Mouse (Mus musculus) adrenal gland, postnatal 36 days (tissue): ENCODE measurements at regions not wholly inside any gene's neighbourhood (a gene's known extent, or its start where the extent isn't known, plus 50 kb on each side); places are given as distances from the start of the nearest gene placed in this dataset.
A peak's percentile ranks its signal among the peaks of the same experiment; 100 is the strongest.

Source experiments
- DNase-seq, 2 experiments: peaks; one replicate each; pipeline ENCODE4 v3.0.0; 2021; ENCODE audit warnings: mixed read lengths in 1 of 2

DNA sequence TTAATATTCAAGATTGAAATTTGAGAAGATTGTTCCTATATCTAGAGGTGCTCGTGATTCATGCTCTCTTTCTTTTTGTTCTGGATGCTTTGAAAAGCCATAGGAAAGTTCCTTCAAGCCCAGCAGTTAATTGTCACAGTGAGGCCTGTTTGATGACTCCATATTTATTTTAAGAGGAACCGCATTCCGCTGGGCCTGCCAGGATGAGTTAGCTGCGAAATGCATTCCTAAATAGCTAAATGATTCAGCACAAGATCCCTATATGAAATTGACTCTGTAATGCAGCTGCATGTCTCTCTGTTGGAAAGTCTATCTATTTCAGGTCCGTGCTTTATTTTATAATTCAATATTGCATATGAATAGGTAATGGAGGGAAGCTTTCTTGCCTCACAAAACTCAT lies 511.9 kb upstream of the Adgra3 start:
- no peak for DNase-seq

DNA sequence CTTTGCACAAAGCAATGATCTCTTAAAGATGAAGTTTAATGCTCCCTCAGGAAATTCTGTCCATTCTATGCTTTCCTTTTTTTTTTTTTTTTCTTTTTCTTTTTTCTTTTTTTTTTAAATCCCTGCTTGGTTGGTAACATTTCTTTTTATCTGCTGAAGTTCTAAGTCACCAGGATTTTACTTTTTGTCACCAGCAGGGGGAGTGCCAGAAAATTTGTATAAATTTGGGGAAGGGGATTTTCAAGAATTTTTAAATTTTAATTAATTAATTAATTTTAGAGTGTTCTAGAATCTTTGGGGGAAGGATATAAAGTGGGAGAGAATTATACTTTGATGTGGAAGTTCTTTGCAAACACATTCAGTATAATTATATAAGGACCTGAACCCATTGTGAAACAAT lies 492.3 kb upstream of the Adgra3 start:
- DNase-seq, result no peak

DNA sequence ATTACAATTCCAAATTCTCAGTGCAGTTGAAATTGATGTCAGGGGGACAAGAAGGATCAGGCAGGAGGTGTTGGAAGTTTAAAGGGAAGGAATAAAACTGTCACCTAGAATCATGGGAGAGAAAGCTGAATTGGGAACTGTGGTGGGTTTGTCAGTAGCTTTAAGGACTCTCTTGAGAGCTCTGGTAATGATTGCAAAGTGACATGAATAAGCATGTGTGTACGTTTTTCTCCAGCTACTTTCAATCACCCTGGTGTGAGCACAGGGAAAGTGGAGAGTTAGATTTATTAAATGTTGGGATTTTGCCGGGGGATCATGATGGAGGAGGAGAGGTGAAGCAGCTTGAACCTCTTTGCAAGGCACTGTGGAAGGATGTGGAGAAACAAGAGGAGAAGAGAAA lies 453.7 kb upstream of the Adgra3 start:
- DNase-seq, result no peak

DNA sequence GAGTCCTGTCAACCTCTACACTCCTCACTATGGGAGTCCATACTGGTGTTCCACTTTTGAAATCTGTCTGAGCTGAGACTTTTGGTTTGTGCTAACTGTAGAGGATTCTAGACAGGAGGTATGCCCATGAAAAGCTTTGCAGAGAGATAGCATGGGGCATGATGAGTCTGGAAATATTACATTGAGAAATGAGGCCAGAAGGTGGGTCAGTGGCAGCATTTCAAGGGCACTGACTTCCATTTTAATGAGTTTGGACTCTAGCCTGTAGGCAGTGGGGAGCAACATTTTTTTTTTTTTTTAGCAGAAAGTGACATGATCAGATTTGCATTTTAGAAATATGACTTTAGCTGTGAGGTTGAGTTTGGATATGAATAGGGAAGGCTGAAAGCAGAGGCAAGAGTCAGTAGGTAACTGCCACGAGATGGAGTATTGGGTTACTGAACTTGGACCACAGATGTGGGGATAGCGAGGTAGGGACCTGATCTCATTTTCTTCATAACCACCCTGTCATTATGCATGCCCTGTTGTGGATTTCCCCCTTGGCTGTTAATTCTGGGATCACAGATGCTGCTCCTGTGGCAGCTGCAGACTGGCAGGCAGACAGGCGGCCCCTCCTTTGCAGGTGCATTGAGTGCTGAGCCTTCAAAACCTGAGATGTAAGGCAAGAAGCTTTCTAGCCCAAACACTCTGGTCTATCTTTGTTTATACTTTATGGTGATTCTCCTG lies 451.1 kb upstream of the Adgra3 start:
- DNase-seq, result no peak

DNA sequence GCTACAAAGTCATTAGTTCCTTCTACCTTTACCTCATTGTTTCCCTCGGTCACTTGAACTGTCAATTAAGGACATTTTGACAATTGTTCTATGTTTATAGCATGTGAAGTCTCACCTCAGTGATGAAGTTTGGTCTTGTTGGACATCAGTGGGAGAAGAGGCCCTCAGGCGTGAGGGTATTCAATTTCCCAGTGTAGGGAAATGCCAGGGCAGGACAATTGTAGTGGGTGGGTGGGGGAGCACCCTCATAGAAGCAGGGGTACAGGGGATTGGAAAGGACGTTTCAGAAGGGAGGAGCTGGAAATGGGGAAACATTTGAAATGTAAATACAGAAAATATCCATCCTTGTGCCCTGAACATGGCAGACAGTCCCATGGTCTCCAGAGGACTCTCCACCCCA lies 431.4 kb upstream of the Adgra3 start:
- no peak for DNase-seq

DNA sequence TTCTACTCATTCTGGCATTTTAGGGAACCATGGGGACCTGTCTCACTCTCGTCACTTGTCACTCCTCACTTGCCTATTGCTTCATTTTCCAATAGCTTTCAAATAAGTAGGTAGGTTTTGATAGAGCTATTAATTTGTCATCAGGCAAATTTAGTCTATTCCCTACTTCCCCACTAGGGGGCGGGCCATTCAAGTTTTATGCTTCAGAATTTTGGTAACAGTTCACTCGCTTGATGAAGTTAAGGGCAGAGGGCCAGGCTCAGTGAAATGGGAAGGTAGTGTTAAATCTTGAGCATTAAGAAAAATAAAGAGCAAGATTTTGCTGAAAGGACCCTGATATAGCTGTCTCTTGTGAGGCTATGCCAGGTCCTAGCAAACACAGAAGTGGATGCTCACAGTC lies 418.2 kb upstream of the Adgra3 start:
- peak; percentile 31 to 60 for DNase-seq

DNA sequence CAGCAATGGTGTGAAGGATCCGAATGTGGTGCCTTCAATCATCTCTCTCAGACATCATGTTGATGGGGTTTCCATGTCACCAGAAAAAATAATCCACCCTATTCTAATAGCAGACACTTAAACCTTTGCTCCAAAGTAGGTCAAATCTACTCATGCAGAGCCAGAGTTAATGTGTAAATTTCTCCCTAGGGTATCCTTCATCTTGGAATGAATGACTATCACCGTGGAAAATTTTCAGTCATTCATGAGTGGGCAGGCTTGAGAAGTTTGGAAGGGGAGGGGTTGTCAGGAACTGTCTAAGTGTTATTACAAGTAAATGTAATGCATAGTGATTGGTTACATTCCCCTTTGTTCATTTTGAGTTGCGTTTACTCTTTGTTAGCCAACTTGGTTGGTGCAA lies 402.7 kb upstream of the Adgra3 start:
- DNase-seq, result no peak

DNA sequence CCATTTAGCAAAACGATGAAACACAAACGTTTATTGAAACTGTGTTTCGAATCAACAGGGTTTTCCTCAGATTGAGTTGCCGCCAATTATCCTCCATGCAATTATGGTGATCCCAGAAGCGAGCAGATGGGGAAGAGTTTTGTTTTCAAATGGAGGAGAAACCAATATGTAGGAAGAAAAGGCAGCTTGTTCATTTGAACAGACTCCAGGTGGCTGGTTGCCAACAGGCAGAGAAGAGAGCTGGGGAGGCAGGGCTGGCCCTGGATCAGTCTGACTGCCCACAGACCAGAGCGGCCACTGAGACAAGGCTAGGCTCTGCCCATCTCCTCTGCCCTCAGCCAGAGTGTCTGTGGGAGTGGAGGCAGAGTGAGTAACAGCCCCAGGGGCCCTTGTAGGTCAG lies 398.8 kb upstream of the Adgra3 start:
- DNase-seq, result no peak

DNA sequence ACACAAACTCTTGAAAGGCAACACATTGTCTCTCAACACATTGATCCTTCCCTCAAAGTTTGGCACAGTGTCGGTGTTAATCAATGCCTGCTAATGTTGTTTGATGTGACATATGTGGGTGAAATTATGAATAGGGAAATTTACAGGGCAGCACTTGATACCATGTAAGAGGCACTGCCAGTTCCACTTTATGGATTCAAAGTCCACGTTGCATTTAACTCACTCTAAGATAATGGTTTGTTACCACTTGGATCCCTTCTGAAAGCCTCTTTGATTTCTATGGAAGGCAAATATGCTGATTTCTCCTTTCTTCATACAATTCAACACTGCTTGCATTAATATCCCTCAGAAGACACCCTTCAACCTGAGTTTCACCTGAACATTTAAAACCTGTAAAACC lies 395.6 kb upstream of the Adgra3 start:
- DNase-seq, result no peak

DNA sequence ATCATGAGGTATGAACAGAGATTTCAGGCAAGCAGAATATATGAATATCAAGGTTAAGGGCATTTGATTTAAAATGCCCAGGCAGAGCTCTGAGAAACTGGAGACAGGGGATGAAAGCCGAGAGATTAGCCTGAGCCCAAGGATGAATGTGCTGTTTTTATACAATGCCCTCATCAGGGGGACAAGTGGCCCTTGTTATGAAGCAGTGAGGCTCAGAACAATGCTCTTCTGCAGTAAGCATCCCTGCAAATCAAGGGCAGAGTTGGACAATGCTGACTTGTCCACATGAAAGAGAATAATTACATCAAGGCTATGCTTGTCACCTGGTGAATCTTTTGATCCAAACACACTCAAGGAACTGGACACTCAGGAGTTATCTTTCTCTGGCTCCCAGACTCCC lies 348.1 kb upstream of the Adgra3 start:
- no peak for DNase-seq

DNA sequence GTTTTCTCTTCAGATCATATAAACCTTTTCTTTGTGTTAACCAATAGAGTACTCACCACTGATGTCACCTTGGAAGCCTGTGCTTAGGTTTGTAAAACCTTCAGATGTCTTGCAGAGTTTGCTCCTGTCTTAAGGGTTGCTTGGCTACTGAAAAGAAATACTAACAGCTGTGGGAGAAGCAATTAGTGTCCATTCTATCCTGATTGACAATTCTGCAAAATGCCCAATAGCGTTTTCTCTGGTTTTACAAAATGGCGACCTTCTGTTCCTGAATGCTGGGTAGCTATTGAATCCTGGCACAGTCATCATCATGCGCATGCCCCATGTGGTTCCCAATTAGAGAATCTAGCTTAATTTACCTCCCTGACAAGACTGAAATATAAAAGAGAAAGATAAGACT lies 347.7 kb upstream of the Adgra3 start:
- no peak for DNase-seq
